Mouse (Mus musculus) heart, adult 18-20 months (tissue): ENCODE measurements around the gene Mettl7a1. TPM values are rescaled to one million over a fixed set of nuclear protein-coding genes. Genes with fewer than 3 reads are reported as not detected.
"Not testable (repeated sequence)": the region's sequence is repeated elsewhere in the genome, so short reads cannot be mapped to it uniquely, and the experiment has no call there.

Experiments used
- DNase-seq, 2 experiments: peaks; one replicate each; pipeline ENCODE4 v3.0.0; 2021 to 2022; ENCODE audit warnings: mixed read lengths in 1 of 2
- long read RNA-seq, 2 experiments: library from polyadenylated mRNA; stranded (forward); transcript quantifications; one replicate each; pipeline ENCODE4 v2.0.0; 2021
- total RNA-seq, 2 experiments: library from RNA; stranded (reverse); gene quantifications; 2 replicates each; pipeline ENCODE4 v1.2.3; 2021

Gene Mettl7a1
- 10 to 100 TPM; 46.0 to 60.5 TPM for total RNA-seq
- long read RNA-seq, experiment 1, partial matches to known transcripts = 0 of 11 reads
- long read RNA-seq, experiment 1, other reads (novel, unspliced or antisense) = 6 of 11 reads
- long read RNA-seq, experiment 2, partial matches to known transcripts = 9 of 10 reads
- long read RNA-seq, experiment 2, other reads (novel, unspliced or antisense) = 0 of 10 reads

GRCm38 (mm10) chr15:100304019-100304991, at the start of gene Mettl7a1:
TSS of gene Mettl7a1 (plus strand) at chr15:100304140.
- peak; percentile 91 to 92 for DNase-seq

GRCm38 (mm10) chr15:100256386-100256785, 47.6 kb upstream of the Mettl7a1 start:
- no peak for DNase-seq

GRCm38 (mm10) chr15:100257305-100257704, 46.6 kb upstream of the Mettl7a1 start:
- DNase-seq = no peak

GRCm38 (mm10) chr15:100258646-100259425, 45.1 kb upstream of the Mettl7a1 start:
- no peak for DNase-seq

GRCm38 (mm10) chr15:100260351-100260750, 43.6 kb upstream of the Mettl7a1 start:
- DNase-seq = not testable (repeated sequence)

- DNase-seq = peak in 1 of 2 experiments; percentile 35
Measured at GRCm38 (mm10) chr15:100263246-100263905, 40.6 kb upstream of the Mettl7a1 start.

- DNase-seq = no peak
Measured at GRCm38 (mm10) chr15:100265586-100266325, 38.2 kb upstream of the Mettl7a1 start.

- no peak for DNase-seq
Measured at GRCm38 (mm10) chr15:100268916-100269315, 35.0 kb upstream of the Mettl7a1 start.

GRCm38 (mm10) chr15:100269776-100270175, 34.2 kb upstream of the Mettl7a1 start:
- DNase-seq = no peak

- not testable (repeated sequence) for DNase-seq
Measured at GRCm38 (mm10) chr15:100270609-100271008, 33.3 kb upstream of the Mettl7a1 start.

- DNase-seq = no peak
Measured at GRCm38 (mm10) chr15:100271411-100271810, 32.5 kb upstream of the Mettl7a1 start.

- DNase-seq = not testable (repeated sequence)
Measured at GRCm38 (mm10) chr15:100273791-100274308, 30.1 kb upstream of the Mettl7a1 start.

- DNase-seq = no peak
Measured at GRCm38 (mm10) chr15:100274790-100275559, 29.0 kb upstream of the Mettl7a1 start.

GRCm38 (mm10) chr15:100276403-100276802, 27.5 kb upstream of the Mettl7a1 start:
- DNase-seq = no peak

- DNase-seq = no peak
Measured at GRCm38 (mm10) chr15:100277586-100277985, 26.4 kb upstream of the Mettl7a1 start.

- DNase-seq = no peak
Measured at GRCm38 (mm10) chr15:100280626-100281025, 23.3 kb upstream of the Mettl7a1 start, which contains the start of gene Tmprss12. TSS of gene Tmprss12 (plus strand) at chr15:100280837.

GRCm38 (mm10) chr15:100288980-100289379, 15.0 kb upstream of the Mettl7a1 start:
- DNase-seq = no peak

- no peak for DNase-seq
Measured at GRCm38 (mm10) chr15:100290858-100291257, 13.1 kb upstream of the Mettl7a1 start.

- no peak for DNase-seq
Measured at GRCm38 (mm10) chr15:100292326-100292725, 11.6 kb upstream of the Mettl7a1 start.

GRCm38 (mm10) chr15:100297856-100298255, 6.1 kb upstream of the Mettl7a1 start:
- no peak for DNase-seq
